Mouse (Mus musculus) gastrocnemius, adult 2 months (tissue): ENCODE results near the gene C4b. TPM values are rescaled to one million over a fixed set of nuclear protein-coding genes. Genes with fewer than 3 reads are reported as not detected.
A peak's percentile ranks its signal among the peaks of the same experiment; 100 is the strongest.
"Not testable (repeated sequence)": the region's sequence is repeated elsewhere in the genome, so short reads cannot be mapped to it uniquely, and the experiment has no call there.

Source experiments
- DNase-seq: peaks from one replicate; pipeline ENCODE4 v3.0.0; 2022
- H3K27ac ChIP-seq: fragments of 200-600 bp; 2 replicates; pipeline ENCODE4 v1.8.1; 2022; ENCODE audit warnings: mild to moderate bottlenecking
- H3K4me3 ChIP-seq: fragments of 200-600 bp; 2 replicates; pipeline ENCODE4 v1.8.1; 2022; ENCODE audit warnings: mild to moderate bottlenecking, moderate library complexity
- CTCF ChIP-seq: fragments of 200-600 bp; IDR thresholded peaks from 2 replicates; pipeline ENCODE4 v1.8.1; 2022; ENCODE audit warnings: antibody characterized with exemption, mild to moderate bottlenecking, moderate library complexity
- intact Hi-C: fragments of 180-260 bp; cut with DNase I; formaldehyde crosslinking; loops from one replicate; pipeline ENCODE4 v1.15.1; 2025
- total RNA-seq, 2 experiments: library from RNA; stranded (reverse); gene quantifications; 2 replicates each; pipeline ENCODE4 v1.2.3; 2021

Gene C4b
- total RNA-seq, 2 experiments from 2014 or later = 2.4 to 3.4 TPM

GRCm38 (mm10) chr17:34723066-34723465, 20.6 kb downstream of the C4b start:
- no peak for DNase-seq
- Histone ChIP-seq H3K27ac (no peak overlapping the region), H3K4me3 (no peak overlapping the region)
- peak; percentile 41 for TF ChIP-seq CTCF
- intact Hi-C loops = no loop called here

- DNase-seq, H3K4me3 ChIP-seq, intact Hi-C loops: not testable (repeated sequence)
Measured at GRCm38 (mm10) chr17:34722238-34722637, 21.4 kb downstream of the C4b start.

GRCm38 (mm10) chr17:34719886-34720285, 23.8 kb downstream of the C4b start:
- intact Hi-C loops = loop anchor here (5.0 kb wide), 1 partner anchor 82 kb away; the partner anchor contains the start of gene Cyp21a1

More at GRCm38 (mm10) chr17:34722238-34722637, 21.4 kb downstream of the C4b start:
- H3K27ac ChIP-seq = not testable (repeated sequence)

GRCm38 (mm10) chr17:34717401-34717800, 26.3 kb downstream of the C4b start:
- TF ChIP-seq CTCF = no peak
- Histone ChIP-seq H3K27ac (no peak overlapping the region), H3K4me3 (no peak overlapping the region)
- DNase-seq = no peak
- intact Hi-C loops = loop anchor here (5.0 kb wide), 1 partner anchor 85 kb away; the partner anchor contains the start of gene Cyp21a1

More at GRCm38 (mm10) chr17:34719886-34720285, 23.8 kb downstream of the C4b start:
- H3K4me3 ChIP-seq, H3K27ac ChIP-seq: not testable (repeated sequence)
- DNase-seq = peak; percentile 17

GRCm38 (mm10) chr17:34716247-34716646, 27.4 kb downstream of the C4b start:
- intact Hi-C loops = loop anchor here (5.0 kb wide), 1 partner anchor 86 kb away; the partner anchor contains the start of gene Cyp21a1
- no peak overlapping the region for H3K4me3 ChIP-seq
- H3K27ac ChIP-seq = no peak overlapping the region
- DNase-seq = peak; percentile 11
- TF ChIP-seq CTCF = no peak

- DNase-seq = peak; percentile 11
- H3K4me3 ChIP-seq, H3K27ac ChIP-seq: not testable (repeated sequence)
- intact Hi-C loops = loop anchor here (5.0 kb wide), 1 partner anchor 87 kb away; the partner anchor contains the start of gene Cyp21a1
Measured at GRCm38 (mm10) chr17:34715451-34715850, 28.2 kb downstream of the C4b start.

- intact Hi-C loops = loop anchor here (5.0 kb wide), 1 partner anchor 87 kb away; the partner anchor contains the start of gene Cyp21a1
Measured at GRCm38 (mm10) chr17:34714908-34715445, 28.7 kb downstream of the C4b start.

GRCm38 (mm10) chr17:34714181-34714907, 29.3 kb downstream of the C4b start:
- intact Hi-C loops, H3K4me3 ChIP-seq, H3K27ac ChIP-seq: not testable (repeated sequence)
- peak; percentile 25 for DNase-seq

More at GRCm38 (mm10) chr17:34714908-34715445, 28.7 kb downstream of the C4b start:
- H3K4me3 ChIP-seq, H3K27ac ChIP-seq: not testable (repeated sequence)
- DNase-seq = peak; percentile 16

- TF ChIP-seq CTCF = peak; percentile 67
- DNase-seq = peak; percentile 70
- intact Hi-C loops = loop anchor here (1.0 kb wide), 1 partner anchor 59 kb away; no protein-coding TSS in a partner anchor
- no peak overlapping the region for H3K4me3 ChIP-seq
- no peak overlapping the region for H3K27ac ChIP-seq
Measured at GRCm38 (mm10) chr17:34712951-34713350, 30.7 kb downstream of the C4b start.

GRCm38 (mm10) chr17:34706476-34706875, 37.2 kb downstream of the C4b start:
- DNase-seq, intact Hi-C loops, H3K4me3 ChIP-seq, H3K27ac ChIP-seq: not testable (repeated sequence)

GRCm38 (mm10) chr17:34700671-34701071, 43.0 kb downstream of the C4b start:
- no peak for TF ChIP-seq CTCF
- intact Hi-C loops = no loop called here
- Histone ChIP-seq H3K4me3 (no peak overlapping the region), H3K27ac (peak overlapping the region; percentile 63)
- DNase-seq = peak; percentile 56

GRCm38 (mm10) chr17:34699575-34700408, 43.9 kb downstream of the C4b start:
- intact Hi-C loops = no loop called here
- TF ChIP-seq CTCF = no peak
- DNase-seq = no peak
- peak overlapping the region; percentile 63 for H3K27ac ChIP-seq
- H3K4me3 ChIP-seq = no peak overlapping the region

GRCm38 (mm10) chr17:34692906-34693305, 50.8 kb downstream of the C4b start:
- no peak for TF ChIP-seq CTCF
- no peak overlapping the region for H3K4me3 ChIP-seq
- H3K27ac ChIP-seq = peak overlapping the region; percentile 53
- intact Hi-C loops = no loop called here
- peak; percentile 93 for DNase-seq
